Mouse (Mus musculus) cerebellum, adult 18-20 months (tissue): Measurements from ENCODE around the gene Tob1.

Experiments used
- DNase-seq, 2 experiments: peaks; one replicate each; pipeline ENCODE4 v3.0.0; 2021

Tob1 gene

GRCm38 (mm10) chr11:94199771-94200170, 11.5 kb upstream of the Tob1 start:
- DNase-seq: no peak

DNA sequence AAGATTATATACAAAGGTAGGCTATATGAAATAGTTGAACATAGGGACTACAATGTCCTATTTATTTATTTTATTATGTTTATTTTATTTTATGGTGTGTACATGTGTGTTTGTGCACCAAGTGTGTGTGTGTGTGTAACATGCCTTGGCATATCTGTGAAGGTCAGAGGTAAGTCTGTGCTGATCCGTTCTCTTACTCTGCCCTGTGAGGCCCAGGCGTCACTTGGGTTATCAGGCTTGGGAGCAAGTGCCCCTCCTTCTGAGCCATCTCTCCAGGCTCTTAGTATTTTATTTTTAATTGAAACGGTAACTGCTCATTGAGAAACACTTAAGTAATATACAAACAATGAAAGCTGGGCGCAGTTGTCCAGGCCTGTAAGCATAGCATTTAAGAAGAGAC, 10.8 kb upstream of the Tob1 start:
- no peak for DNase-seq

DNA sequence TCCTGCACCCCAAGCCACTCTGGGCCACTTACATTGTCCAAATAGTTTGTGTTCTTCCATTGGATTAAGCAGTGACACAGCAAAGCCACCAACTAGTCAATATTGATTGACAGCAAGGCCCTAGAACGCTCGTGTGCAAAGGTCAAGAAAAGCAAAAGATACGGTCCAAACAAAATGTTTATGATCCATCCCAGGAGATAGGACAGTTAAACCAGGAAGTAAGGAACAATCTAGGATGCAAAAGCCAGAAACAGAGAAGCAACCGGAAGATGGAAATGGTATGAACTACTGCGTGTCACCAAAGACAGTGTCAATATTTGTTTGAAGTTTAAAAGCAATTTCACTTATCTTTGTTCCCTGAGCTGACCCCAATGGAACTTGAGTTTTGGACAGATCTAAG, 9.1 kb upstream of the Tob1 start:
- DNase-seq: no peak

GRCm38 (mm10) chr11:94203066-94203465, 8.2 kb upstream of the Tob1 start:
- DNase-seq: no peak

GRCm38 (mm10) chr11:94206398-94207114, 4.7 kb upstream of the Tob1 start:
- no peak for DNase-seq

DNA sequence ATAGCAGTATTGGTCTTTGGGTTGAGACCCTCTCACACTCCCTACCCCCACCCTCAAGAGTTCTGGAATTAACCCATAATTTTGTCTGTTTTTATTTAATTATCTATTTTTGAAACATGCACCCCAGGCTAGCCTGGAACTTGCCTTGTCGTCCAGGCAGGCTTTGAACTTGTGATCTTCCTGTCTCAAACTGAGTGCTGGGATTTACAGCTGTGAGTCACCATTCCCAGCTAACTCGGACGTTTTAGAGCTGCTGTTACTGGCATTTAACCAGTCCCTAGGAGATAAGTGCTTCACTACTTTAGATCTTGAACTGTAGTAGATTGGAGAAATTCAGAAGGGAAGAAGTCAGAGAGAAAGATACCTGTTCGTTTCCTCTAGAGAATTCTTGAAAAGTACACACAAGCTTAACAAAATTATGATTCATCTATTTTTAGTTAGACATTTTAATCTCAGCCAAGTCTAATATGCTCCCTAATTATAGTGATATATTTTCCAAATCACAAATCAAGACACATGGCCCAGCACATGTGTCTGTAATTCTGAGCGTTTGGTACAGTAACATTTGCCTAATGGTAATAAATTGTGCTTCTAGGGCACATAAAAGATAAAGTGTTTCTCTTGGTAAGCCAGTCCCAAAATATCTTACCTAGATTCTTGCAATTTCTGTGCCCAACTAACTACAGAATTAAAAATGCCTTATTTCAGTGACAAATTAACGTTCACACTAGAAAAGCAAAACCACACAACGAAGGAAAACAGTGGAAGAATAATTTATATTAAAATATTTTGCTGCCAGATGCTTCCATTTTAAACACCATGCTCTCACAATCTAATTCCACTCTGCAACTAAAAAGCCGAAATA, 2.2 kb upstream of the Tob1 start:
- DNase-seq: peak in 1 of 2 experiments; percentile 25

DNA sequence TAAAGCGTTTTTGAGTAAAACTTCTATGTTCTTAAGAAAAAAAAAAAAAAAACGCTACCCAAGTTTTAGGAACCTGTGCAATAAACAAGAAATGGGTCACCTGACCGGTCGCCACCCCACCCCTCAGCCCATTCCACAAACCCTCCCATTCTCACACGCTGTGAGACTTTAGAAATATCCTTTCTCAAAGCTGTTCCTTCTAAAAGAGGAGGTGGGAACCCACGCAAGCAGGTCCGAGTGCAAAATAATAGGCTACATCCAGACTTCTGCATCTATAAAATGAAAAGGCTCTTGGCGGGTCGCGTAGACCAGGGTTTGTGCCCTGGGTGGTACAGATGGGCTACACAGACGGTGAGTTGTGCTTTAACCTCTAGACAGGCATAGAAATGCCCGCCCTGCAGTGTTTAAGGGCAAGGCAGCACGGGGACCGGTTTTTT, 1.5 kb upstream of the Tob1 start:
- no peak for DNase-seq

GRCm38 (mm10) chr11:94210191-94211086, 815 bp upstream of the Tob1 start:
- peak; percentile 90 to 97 for DNase-seq

GRCm38 (mm10) chr11:94211651-94212488, 616 bp downstream of the Tob1 start:
- DNase-seq: peak; percentile 75 to 82

GRCm38 (mm10) chr11:94212489-94212836, 1.2 kb downstream of the Tob1 start:
- no peak for DNase-seq

GRCm38 (mm10) chr11:94212997-94213396, 1.7 kb downstream of the Tob1 start:
- DNase-seq: no peak

DNA sequence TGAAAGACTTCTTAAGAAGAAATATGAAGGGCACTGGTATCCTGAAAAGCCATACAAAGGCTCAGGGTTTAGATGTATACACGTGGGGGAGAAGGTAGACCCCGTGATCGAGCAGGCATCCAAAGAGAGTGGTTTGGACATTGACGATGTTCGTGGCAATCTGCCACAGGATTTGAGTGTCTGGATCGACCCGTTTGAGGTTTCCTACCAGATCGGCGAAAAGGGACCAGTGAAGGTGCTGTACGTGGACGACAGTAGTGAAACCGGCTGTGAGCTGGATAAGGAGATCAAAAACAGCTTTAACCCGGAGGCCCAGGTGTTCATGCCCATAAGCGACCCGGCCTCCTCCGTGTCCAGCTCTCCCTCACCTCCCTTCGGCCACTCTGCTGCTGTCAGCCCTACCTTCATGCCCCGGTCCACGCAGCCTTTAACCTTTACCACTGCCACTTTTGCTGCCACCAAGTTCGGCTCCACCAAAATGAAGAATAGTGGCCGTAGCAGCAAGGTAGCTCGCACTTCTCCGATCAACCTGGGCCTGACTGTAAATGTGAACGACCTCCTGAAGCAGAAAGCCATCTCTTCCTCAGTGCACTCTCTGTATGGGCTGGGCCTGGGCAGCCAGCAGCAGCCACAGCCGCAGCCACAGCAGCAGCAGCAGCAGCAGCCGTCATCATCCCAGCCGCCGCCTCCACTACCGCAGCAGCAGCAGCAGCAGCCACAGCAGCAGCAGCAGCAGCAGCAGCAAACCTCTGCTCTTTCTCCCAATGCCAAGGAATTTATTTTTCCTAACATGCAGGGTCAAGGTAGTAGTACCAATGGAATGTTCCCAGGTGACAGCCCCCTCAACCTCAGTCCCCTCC, 2.7 kb downstream of the Tob1 start:
- DNase-seq: peak; percentile 54 to 61

DNA sequence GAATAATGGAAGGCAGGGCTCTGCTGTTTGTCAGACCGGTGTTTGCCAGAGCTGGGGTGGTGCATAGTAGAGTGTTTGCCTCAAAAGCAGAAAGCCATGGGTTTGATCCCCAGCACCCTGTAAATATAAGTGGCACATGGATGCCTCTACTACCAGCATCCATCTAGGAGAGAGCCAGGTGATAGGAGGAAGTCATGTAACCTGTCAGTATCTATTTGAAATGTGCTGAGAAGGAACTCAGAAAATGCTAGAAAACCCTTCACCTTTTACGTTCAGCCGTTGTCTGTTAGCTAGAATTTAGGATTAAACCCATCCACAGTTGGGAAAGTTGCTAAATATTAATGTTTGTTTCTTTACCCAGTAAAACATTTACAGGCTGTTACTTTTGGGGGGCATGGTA, 4.3 kb downstream of the Tob1 start:
- DNase-seq: no peak

GRCm38 (mm10) chr11:94216247-94216646, 5.0 kb downstream of the Tob1 start:
- DNase-seq: no peak

- no peak for DNase-seq
Observed at GRCm38 (mm10) chr11:94221257-94221656, 10.0 kb downstream of the Tob1 start.

DNA sequence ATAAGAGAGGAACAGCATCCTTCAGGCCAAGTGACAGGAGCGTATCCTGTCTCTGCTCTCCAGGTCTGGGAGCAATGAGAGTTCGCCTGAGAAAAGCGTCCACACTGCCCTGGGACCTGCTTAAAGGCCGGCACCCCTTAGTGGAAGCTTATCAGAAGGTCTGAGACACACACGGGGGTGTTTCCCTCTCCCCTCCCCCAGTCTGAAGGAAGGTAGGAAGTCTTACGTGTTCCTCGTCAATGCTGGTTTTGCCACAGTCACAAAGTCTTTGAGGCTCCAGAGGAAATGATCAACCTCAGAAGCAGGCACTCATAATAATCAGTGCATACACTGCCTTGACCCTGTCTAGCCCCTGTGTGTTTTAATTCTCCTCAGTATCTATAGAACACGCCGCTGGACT, 12.3 kb downstream of the Tob1 start:
- no peak for DNase-seq

- DNase-seq: peak; percentile 51 to 53
Observed at GRCm38 (mm10) chr11:94225985-94226384, 14.7 kb downstream of the Tob1 start.

DNA sequence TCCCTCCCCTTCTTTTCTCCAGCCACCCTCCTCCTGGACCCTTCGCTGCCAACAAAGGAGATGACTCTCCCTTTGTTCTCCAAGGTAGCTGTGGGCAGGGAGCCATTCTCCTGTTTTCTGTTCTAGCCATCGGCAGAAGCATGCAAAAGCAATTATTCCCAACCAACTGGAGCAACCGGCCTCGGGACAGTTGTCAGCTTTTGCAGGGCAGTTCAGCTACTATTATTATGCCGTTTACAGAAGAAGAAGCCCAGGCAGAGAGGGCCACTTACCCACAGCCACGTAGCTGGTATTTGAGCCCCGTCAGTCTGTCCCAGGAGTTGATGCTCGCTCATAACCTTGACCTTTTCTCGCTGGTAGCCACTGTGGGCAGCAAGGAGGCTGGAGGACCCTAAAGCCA, 17.2 kb downstream of the Tob1 start:
- peak; percentile 61 to 66 for DNase-seq

DNA sequence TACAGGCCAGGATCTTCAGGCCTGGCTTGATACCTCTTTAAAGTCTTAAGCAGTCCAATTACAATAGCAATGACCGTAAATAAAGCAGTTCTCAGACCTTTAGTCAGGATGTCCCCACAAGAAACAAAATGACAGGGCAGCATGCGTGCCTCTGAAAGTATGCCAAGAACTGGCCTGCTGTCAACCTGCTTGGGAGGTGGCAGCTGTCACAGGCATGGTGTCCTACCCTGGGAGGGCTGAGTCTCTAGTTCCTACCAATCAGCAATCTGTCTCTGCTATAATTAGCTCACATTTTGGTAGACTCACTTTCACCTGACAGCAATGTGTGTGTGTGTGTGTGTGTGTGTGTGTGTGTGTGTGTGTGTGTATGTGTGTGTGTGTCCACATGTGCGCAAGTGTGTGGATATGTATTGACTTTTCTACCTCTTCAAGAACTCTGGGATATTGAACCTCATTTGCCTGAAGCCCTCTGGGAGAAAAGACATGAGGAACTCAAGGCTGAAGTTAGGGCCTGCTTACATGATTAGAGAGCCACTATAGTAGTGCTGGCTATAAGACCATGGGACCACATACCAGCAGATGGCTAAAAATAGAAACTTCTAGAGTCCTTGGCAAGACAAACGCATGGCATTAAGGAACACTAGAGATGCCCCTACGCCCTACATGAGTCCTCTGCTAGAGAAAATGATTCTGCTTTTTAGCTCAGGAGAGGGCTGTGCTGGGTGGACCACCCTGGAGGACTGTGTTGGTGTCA, 18.1 kb downstream of the Tob1 start:
- DNase-seq: peak; percentile 80 to 84

DNA sequence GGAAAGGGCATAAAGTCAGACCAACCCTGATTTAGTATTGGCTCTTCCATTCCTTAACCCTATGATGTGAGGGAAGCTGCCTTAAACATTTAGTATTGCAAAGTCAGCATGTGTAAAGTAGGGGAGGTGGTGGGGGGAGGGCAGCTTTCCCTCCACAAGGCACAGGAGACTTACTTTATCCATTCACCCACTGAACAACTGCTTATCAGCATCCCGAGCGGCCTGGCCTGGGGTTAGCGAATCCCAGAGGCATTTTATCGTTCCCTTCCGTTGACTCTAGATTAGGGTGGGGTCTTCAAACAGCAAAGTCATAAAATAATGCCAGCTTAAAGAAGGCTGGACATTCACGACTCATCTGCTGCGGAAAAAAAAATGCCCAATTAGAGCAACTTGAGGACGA, 19.0 kb downstream of the Tob1 start:
- DNase-seq: no peak
